Mouse (Mus musculus) forebrain, embryonic 16.5 days (tissue): ENCODE data around the gene Rxrb. TPM values are rescaled to one million over a fixed set of nuclear protein-coding genes. Genes with fewer than 3 reads are reported as not detected.

Source experiments
- ATAC-seq: fragments of 200-750 bp; cut with Nextera tagmentation; 2 replicates; pipeline ENCODE4 v1.8.0; 2017; ENCODE audit warnings: mild to moderate bottlenecking, moderate library complexity
- H3K27ac ChIP-seq: fragments of 300-500 bp; sonication (generic); 2 replicates; pipeline ENCODE4 v1.5.1; 2014; ENCODE audit warnings: low read length, control low read depth
- H3K27me3 ChIP-seq: fragments of 300-500 bp; sonication (generic); replicated peaks from 2 replicates; pipeline ENCODE4 v1.6.1; 2014; ENCODE audit warnings: low read length; ENCODE audit not compliant: control insufficient read depth, insufficient read depth
- H3K36me3 ChIP-seq: fragments of 300-500 bp; sonication (generic); 2 replicates; pipeline ENCODE4 v1.6.1; 2014; ENCODE audit not compliant: control insufficient read depth, insufficient read depth
- H3K4me1 ChIP-seq: fragments of 300-500 bp; sonication (generic); replicated peaks from 2 replicates; pipeline ENCODE4 v1.6.1; 2014; ENCODE audit warnings: low read length; ENCODE audit not compliant: control insufficient read depth, insufficient read depth
- H3K4me2 ChIP-seq: fragments of 300-500 bp; sonication (generic); 2 replicates; pipeline ENCODE4 v1.6.1; 2014; ENCODE audit warnings: mild to moderate bottlenecking, low read length, control low read depth
- H3K4me3 ChIP-seq: fragments of 300-500 bp; sonication (generic); replicated peaks from 2 replicates; pipeline ENCODE4 v1.5.1; 2014; ENCODE audit warnings: mild to moderate bottlenecking, low read length, control low read depth
- H3K9ac ChIP-seq: fragments of 300-500 bp; sonication (generic); replicated peaks from 2 replicates; pipeline ENCODE4 v1.6.1; 2014; ENCODE audit warnings: low read depth, low read length, control low read depth
- H3K9me3 ChIP-seq: fragments of 300-500 bp; sonication (generic); 2 replicates; pipeline ENCODE4 v1.6.1; 2016; ENCODE audit warnings: low read length; ENCODE audit not compliant: control insufficient read depth
- WGBS: fragments of 180-500 bp; shearing (Covaris S2); extraction: QIAGEN DNeasy Blood & Tissue Kit; methylation state at CpG from one replicate; pipeline ENCODE4 v1.1.7; 2014; 5-methylcytosine and 5-hydroxymethylcytosine counted together
- microRNA counts: library from miRNA; unstranded; fragments of <30 nt; microRNA quantifications from one replicate; lab custom pipeline; 2016
- microRNA-seq: library from miRNA; unstranded; fragments of <30 nt; microRNA quantifications from one replicate; pipeline ENCODE4, GENCODE M21; 2017
- polyA plus RNA-seq: library from polyadenylated mRNA; unstranded; fragments of >200 nt; fragmentation: Nextera tagmentation; extraction: Ambion mirVana; gene quantifications from 2 replicates; pipeline ENCODE4 v1.2.1, GENCODE M21; 2015

Rxrb gene
- polyA plus RNA-seq, 1 experiment from 2014 or later = 60.2 TPM

DNA sequence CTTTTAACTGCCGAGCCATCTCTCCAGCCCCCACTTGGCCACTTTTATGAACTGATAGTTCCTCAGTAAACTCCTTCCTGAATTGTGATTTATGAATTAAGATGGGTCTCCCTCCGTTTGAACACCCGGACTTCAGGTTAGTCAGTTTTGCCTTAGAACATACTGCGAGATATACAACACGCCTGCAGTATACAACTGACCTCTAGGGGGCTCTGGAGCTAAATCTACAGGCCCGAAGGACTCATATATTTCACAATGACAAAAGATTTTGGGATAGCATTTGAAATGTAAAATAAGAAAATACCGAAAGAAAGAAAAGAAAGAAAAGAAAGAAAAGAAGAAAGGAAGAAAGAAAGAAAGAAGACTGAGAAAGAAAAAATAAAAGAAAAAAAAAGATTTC lies 43.7 kb downstream of the Rxrb start:
- peaks cover 4% of the 10 kb centered on the region; the same call in 1 of the 2 replicates for H3K27me3 ChIP-seq
- peaks cover 2% of the 10 kb centered on the region; the same call in 1 of the 2 replicates for H3K4me1 ChIP-seq
- H3K36me3 ChIP-seq = no peaks in the 10 kb centered on the region
- no peaks in the 10 kb centered on the region for H3K9me3 ChIP-seq
- no peak overlapping the region for H3K4me2 ChIP-seq
- no peak overlapping the region for H3K9ac ChIP-seq
- H3K4me3 ChIP-seq = no peak overlapping the region
- H3K27ac ChIP-seq = no peak overlapping the region
- 43% methylated on average over 7 of the region's 7 CpGs for WGBS
- ATAC-seq = no peak

DNA sequence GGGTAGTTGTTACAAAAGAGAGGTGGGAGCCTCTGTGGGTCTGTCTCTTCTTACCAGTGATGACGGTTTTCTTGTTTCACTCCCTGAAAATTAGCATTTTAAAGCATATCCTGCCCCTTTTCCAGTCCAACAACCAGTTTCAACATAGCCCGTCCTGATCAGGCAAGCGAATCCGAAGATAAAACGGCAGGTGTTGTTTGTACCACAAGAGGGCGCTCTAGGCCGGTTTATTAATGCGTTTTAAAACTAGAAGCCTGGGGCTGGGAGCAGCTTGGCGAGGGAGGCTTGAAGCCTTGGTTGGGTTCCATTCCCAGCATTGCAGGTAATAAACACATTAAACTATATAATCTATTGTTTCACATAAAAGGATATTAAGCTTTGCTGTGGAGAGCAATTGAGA lies 45.9 kb downstream of the Rxrb start:
- H3K4me3 ChIP-seq = no peak overlapping the region
- H3K4me1 ChIP-seq = peaks cover 2% of the 10 kb centered on the region; the same call in 1 of the 2 replicates
- no peak overlapping the region for H3K27ac ChIP-seq
- ATAC-seq = 0 out of 2 replicates have a peak, but pooled peaks have one; percentile 18
- peaks cover 4% of the 10 kb centered on the region; the same call in 1 of the 2 replicates for H3K27me3 ChIP-seq
- H3K9ac ChIP-seq = no peak overlapping the region
- H3K4me2 ChIP-seq = no peak overlapping the region
- under 1% methylated on average over 9 of the region's 9 CpGs for WGBS
- no peaks in the 10 kb centered on the region for H3K36me3 ChIP-seq
- H3K9me3 ChIP-seq = no peaks in the 10 kb centered on the region

DNA sequence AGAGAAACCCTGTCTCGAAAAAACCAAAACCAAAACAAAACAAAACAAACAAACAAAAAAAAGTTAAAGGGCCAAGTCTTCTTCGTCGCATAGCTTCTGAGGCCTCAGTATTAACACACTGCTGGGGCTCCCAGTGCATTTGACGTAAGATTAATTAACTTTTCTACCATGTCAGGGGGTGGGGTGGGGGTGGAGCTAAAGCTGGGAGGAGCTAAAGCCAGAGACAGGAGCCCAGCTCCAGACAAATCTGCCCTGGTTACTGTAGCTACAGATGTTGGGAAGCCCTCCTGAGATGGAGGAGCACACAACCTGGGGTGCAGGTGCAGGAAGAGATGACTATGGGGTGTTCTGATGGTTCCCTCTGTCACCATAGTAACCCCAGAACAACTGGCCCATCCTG lies 46.5 kb downstream of the Rxrb start:
- no peak overlapping the region for H3K4me3 ChIP-seq
- 49% methylated on average over 4 of the region's 4 CpGs for WGBS
- no peaks in the 10 kb centered on the region for H3K36me3 ChIP-seq
- 0 out of 2 replicates have a peak, but pooled peaks have one; percentile 8 for ATAC-seq
- no peaks in the 10 kb centered on the region for H3K9me3 ChIP-seq
- no peak overlapping the region for H3K4me2 ChIP-seq
- no peak overlapping the region for H3K27ac ChIP-seq
- no peak overlapping the region for H3K9ac ChIP-seq
- peaks cover 4% of the 10 kb centered on the region; the same call in 1 of the 2 replicates for H3K27me3 ChIP-seq
- peaks cover 2% of the 10 kb centered on the region; the same call in 1 of the 2 replicates for H3K4me1 ChIP-seq

DNA sequence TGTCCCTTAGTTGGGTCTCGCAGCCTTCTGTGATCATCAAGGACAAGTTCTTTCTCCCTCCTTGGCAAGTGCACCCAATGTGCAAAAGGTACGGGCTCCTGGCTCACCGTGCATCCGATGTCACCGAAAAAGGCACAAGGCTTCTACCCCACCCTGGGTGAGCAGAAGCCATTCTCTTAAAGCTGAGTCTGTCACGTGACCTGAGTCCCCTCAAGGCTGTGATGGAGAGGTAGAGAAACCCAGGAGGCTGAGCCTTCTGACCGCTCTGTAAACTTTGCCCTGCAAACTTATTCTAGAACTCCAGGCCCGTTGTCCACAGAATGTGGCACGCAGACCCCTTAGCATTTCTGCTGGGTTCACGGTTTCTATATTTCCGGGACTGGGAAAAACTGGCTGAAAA lies 47.4 kb downstream of the Rxrb start:
- 93% methylated on average over 11 of the region's 11 CpGs for WGBS
- Histone ChIP-seq H3K4me3 (no peak overlapping the region), H3K36me3 (no peaks in the 10 kb centered on the region), H3K9me3 (no peaks in the 10 kb centered on the region), H3K9ac (no peak overlapping the region), H3K4me1 (peaks cover 2% of the 10 kb centered on the region; the same call in 1 of the 2 replicates), H3K27ac (no peak overlapping the region), H3K4me2 (no peak overlapping the region), H3K27me3 (peaks cover 4% of the 10 kb centered on the region; the same call in 1 of the 2 replicates)
- ATAC-seq = no peak

DNA sequence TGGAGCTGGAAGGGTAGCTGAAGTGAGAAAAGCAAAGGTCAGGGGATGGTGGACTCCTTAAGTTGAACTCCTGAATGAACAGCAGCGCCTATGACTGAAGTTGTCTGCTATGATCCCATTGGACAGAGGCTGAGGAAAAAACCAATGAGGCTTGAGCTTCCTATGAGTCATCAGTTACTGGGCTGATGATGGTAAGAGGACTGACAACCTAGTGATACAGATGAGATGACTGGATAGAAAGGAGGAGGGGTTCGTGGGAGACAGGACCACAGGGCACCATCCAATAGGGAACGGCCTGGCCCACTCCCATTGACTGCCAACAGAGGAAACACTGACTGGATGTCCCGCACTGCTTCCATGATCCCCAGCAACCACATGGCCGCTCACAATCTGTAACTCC lies 48.0 kb downstream of the Rxrb start:
- no peak overlapping the region for H3K9ac ChIP-seq
- peaks cover 4% of the 10 kb centered on the region; the same call in 1 of the 2 replicates for H3K27me3 ChIP-seq
- peak; percentile 83 for ATAC-seq
- peaks cover 2% of the 10 kb centered on the region; the same call in 1 of the 2 replicates for H3K4me1 ChIP-seq
- no peak overlapping the region for H3K4me3 ChIP-seq
- 15% methylated on average over 5 of the region's 5 CpGs for WGBS
- H3K9me3 ChIP-seq = no peaks in the 10 kb centered on the region
- H3K27ac ChIP-seq = no peak overlapping the region
- no peak overlapping the region for H3K4me2 ChIP-seq
- no peaks in the 10 kb centered on the region for H3K36me3 ChIP-seq

DNA sequence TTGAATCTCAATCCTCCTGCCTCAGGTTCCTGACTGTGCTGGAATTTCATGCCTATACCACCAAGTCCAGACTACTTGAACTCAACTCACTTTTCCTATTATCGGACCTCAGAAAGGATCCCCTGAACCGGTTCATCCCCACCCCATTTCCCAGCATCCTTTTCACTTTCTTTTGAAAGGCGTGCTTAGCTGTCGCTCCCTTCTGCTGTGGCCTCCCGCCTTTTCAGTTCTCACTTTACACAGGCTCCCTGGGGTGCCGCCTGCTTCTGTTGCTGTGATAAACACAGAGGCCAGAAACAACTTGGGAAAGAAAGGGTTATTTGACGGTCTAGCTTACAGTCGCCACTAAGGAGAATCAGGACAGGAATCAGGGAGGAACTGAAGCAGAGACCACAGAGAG lies 51.5 kb downstream of the Rxrb start:
- ATAC-seq = no peak
- 1% methylated on average over 8 of the region's 8 CpGs for WGBS
- H3K4me1 ChIP-seq = no peaks in the 10 kb centered on the region; the same call in 1 of the 2 replicates
- H3K4me2 ChIP-seq = no peak overlapping the region
- H3K9me3 ChIP-seq = no peaks in the 10 kb centered on the region
- no peak overlapping the region for H3K4me3 ChIP-seq
- no peaks in the 10 kb centered on the region for H3K36me3 ChIP-seq
- H3K27me3 ChIP-seq = no peaks in the 10 kb centered on the region
- H3K9ac ChIP-seq = no peak overlapping the region
- H3K27ac ChIP-seq = no peak overlapping the region

DNA sequence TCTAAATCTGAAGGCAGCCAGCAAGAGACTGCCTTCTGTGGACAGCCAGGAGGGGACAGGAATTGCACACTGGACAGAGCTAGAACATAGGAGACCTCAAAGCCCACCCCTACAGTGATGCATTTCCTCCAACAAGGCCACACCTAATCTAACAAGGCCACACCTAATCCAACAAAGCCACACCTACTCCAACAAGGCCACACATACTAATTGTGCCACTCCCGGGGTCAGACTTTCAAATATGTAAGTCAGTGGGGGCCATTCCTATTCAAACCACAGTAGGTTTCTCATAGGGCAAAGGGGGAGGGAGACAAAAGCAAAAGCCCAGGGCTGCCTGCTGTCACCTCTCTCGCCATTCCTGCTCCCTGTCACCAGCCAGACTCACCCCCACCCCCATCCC lies 55.8 kb downstream of the Rxrb start:
- no peak for ATAC-seq
- Histone ChIP-seq H3K9me3 (no peaks in the 10 kb centered on the region), H3K4me3 (no peak overlapping the region), H3K27me3 (no peaks in the 10 kb centered on the region), H3K9ac (no peak overlapping the region), H3K4me1 (no peaks in the 10 kb centered on the region; the same call in 1 of the 2 replicates), H3K36me3 (no peaks in the 10 kb centered on the region), H3K4me2 (no peak overlapping the region), H3K27ac (no peak overlapping the region)
- 31% methylated on average over 2 of the region's 2 CpGs for WGBS

MicroRNAs encoded within 50 kb of the gene (microRNA counts, 519-probe panel; counts per million panel counts)
- microRNA mmu-miR-219 (lab: Ali Mortazavi, UCI) = 2,369 counts per million, percentile 55 among the panel's probes with 10 or more counts

Small RNA genes within 50 kb of the gene (microRNA-seq; reads per million reads assigned to microRNA genes)
- gene Mir219a-1 (not detected), gene Mir219c (not detected)

Other genes starting within 250 kb of the Rxrb start
- gene Angptl4, start 250.0 kb upstream of the Rxrb start, polyA plus RNA-seq = 15.5 and 16.2 TPM in 2 replicates
- 40.5 and 45.4 TPM in 2 replicates for gene Kank3, start 221.3 kb upstream of the Rxrb start, polyA plus RNA-seq
- gene Rps28, start 207.2 kb upstream of the Rxrb start, polyA plus RNA-seq = 480 and 560 TPM in 2 replicates
- gene Ndufa7, start 207.2 kb upstream of the Rxrb start, polyA plus RNA-seq = 386 and 402 TPM in 2 replicates
- gene Cd320, start 188.7 kb upstream of the Rxrb start, polyA plus RNA-seq = 55.5 and 62.0 TPM in 2 replicates
- not detected in 2 replicates for gene Gm7029, start 158.0 kb upstream of the Rxrb start, polyA plus RNA-seq
- 3.7 and 4.6 TPM in 2 replicates for gene Kifc1, start 141.2 kb upstream of the Rxrb start, polyA plus RNA-seq
- 0.32 and 0.54 TPM in 2 replicates for gene Platr17, start 126.7 kb upstream of the Rxrb start, polyA plus RNA-seq
- gene Daxx, start 122.4 kb upstream of the Rxrb start, polyA plus RNA-seq = 61.5 and 63.1 TPM in 2 replicates
- 13.7 and 15.4 TPM in 2 replicates for gene Tapbp, start 115.9 kb upstream of the Rxrb start, polyA plus RNA-seq
- 17.1 and 17.2 TPM in 2 replicates for gene Zbtb22, start 115.9 kb upstream of the Rxrb start, polyA plus RNA-seq
- 40.8 and 52.3 TPM in 2 replicates for gene Rgl2, start 102.3 kb upstream of the Rxrb start, polyA plus RNA-seq
- 182 and 196 TPM in 2 replicates for gene Pfdn6, start 91.5 kb upstream of the Rxrb start, polyA plus RNA-seq
- gene Wdr46, start 91.2 kb upstream of the Rxrb start, polyA plus RNA-seq = 26.1 and 29.4 TPM in 2 replicates
- 10.0 and 13.2 TPM in 2 replicates for gene B3galt4, start 80.3 kb upstream of the Rxrb start, polyA plus RNA-seq
- 79.5 and 81.0 TPM in 2 replicates for gene Vps52, start 76.0 kb upstream of the Rxrb start, polyA plus RNA-seq
- 811 and 837 TPM in 2 replicates for gene Rps18, start 75.8 kb upstream of the Rxrb start, polyA plus RNA-seq
- gene H2-K1, start 31.5 kb upstream of the Rxrb start, polyA plus RNA-seq = 9.4 and 9.9 TPM in 2 replicates
- 16.0 and 20.4 TPM in 2 replicates for gene Ring1, start 7.1 kb upstream of the Rxrb start, polyA plus RNA-seq
- 63.9 and 65.4 TPM in 2 replicates for gene H2-Ke6, start 3.8 kb upstream of the Rxrb start, polyA plus RNA-seq
- gene Slc39a7, start 130 bp upstream of the Rxrb start, polyA plus RNA-seq = 148 and 157 TPM in 2 replicates
- gene Col11a2, start 7.6 kb downstream of the Rxrb start, polyA plus RNA-seq = 2.3 and 4.0 TPM in 2 replicates
- gene H2-Oa, start 60.5 kb downstream of the Rxrb start, polyA plus RNA-seq = 0.22 and 0.28 TPM in 2 replicates
- gene H2-DMa, start 87.7 kb downstream of the Rxrb start, polyA plus RNA-seq = 12.1 and 15.8 TPM in 2 replicates
- gene Brd2, start 90.8 kb downstream of the Rxrb start, polyA plus RNA-seq = 130 and 132 TPM in 2 replicates
- 0.43 and 0.90 TPM in 2 replicates for gene H2-DMb2, start 111.5 kb downstream of the Rxrb start, polyA plus RNA-seq
- 0.66 and 0.98 TPM in 2 replicates for gene H2-DMb1, start 121.3 kb downstream of the Rxrb start, polyA plus RNA-seq
- gene Tap1, start 155.7 kb downstream of the Rxrb start, polyA plus RNA-seq = 1.9 and 2.6 TPM in 2 replicates
- gene Psmb9, start 156.0 kb downstream of the Rxrb start, polyA plus RNA-seq = 0.43 and 1.5 TPM in 2 replicates
- gene Psmb8, start 165.9 kb downstream of the Rxrb start, polyA plus RNA-seq = 1.5 and 2.5 TPM in 2 replicates
- gene Tap2, start 171.7 kb downstream of the Rxrb start, polyA plus RNA-seq = 1.6 and 2.6 TPM in 2 replicates
- gene H2-Ob, start 207.1 kb downstream of the Rxrb start, polyA plus RNA-seq = 0.15 and 0.28 TPM in 2 replicates
- gene H2-Ab1, start 225.9 kb downstream of the Rxrb start, polyA plus RNA-seq = 0.53 and 0.95 TPM in 2 replicates